Mouse (Mus musculus) neural tube, embryonic 14.5 days (tissue): ENCODE measurements around the gene Dip2c. TPM values are rescaled to one million over a fixed set of nuclear protein-coding genes. Genes with fewer than 3 reads are reported as not detected.

Experiments
- ATAC-seq: fragments of 200-750 bp; cut with Nextera tagmentation; 2 replicates; pipeline ENCODE4 v1.8.0; 2017; ENCODE audit warnings: low read depth, mild to moderate bottlenecking, moderate TSS enrichment, moderate library complexity
- H3K27ac ChIP-seq: fragments of 300-500 bp; sonication (generic); 2 replicates; pipeline ENCODE4 v1.5.1; 2014; ENCODE audit warnings: low read depth, mild to moderate bottlenecking, control low read depth, low read length, moderate library complexity, mixed read lengths
- H3K27me3 ChIP-seq: fragments of 300-500 bp; sonication (generic); 2 replicates; pipeline ENCODE4 v1.6.1; 2014; ENCODE audit warnings: low read length; ENCODE audit not compliant: control insufficient read depth, insufficient read depth
- H3K36me3 ChIP-seq: fragments of 300-500 bp; sonication (generic); 2 replicates; pipeline ENCODE4 v1.6.1; 2014; ENCODE audit warnings: low read length, mixed read lengths; ENCODE audit not compliant: control insufficient read depth, insufficient read depth
- H3K4me1 ChIP-seq: fragments of 300-500 bp; sonication (generic); 2 replicates; pipeline ENCODE4 v1.6.1; 2014; ENCODE audit warnings: low read length; ENCODE audit not compliant: control insufficient read depth, insufficient read depth
- H3K4me2 ChIP-seq: fragments of 300-500 bp; sonication (generic); 2 replicates; pipeline ENCODE4 v1.6.1; 2014; ENCODE audit warnings: mild to moderate bottlenecking, low read depth, low read length, control low read depth
- H3K4me3 ChIP-seq: fragments of 300-500 bp; sonication (generic); 2 replicates; pipeline ENCODE4 v1.5.1; 2014; ENCODE audit warnings: low read depth, low read length, control low read depth, mixed read lengths
- H3K9ac ChIP-seq: fragments of 300-500 bp; sonication (generic); replicated peaks from 2 replicates; pipeline ENCODE4 v1.6.1; 2014; ENCODE audit warnings: low read depth, mild to moderate bottlenecking, control low read depth, low read length, mixed read lengths
- H3K9me3 ChIP-seq: fragments of 300-500 bp; sonication (generic); 2 replicates; pipeline ENCODE4 v1.6.1; 2016; ENCODE audit warnings: low read length; ENCODE audit not compliant: control insufficient read depth
- WGBS: fragments of 180-500 bp; shearing (Covaris S2); extraction: QIAGEN DNeasy Blood & Tissue Kit; methylation state at CpG from one replicate; pipeline ENCODE4 v1.1.7; 2014; 5-methylcytosine and 5-hydroxymethylcytosine counted together
- polyA plus RNA-seq: library from polyadenylated mRNA; unstranded; fragments of >200 nt; fragmentation: Nextera tagmentation; extraction: Ambion mirVana; gene quantifications from 2 replicates; pipeline ENCODE4 v1.2.1, GENCODE M21; 2014

The Dip2c gene
- polyA plus RNA-seq, 1 experiment from 2014 or later: 24.0 TPM

DNA sequence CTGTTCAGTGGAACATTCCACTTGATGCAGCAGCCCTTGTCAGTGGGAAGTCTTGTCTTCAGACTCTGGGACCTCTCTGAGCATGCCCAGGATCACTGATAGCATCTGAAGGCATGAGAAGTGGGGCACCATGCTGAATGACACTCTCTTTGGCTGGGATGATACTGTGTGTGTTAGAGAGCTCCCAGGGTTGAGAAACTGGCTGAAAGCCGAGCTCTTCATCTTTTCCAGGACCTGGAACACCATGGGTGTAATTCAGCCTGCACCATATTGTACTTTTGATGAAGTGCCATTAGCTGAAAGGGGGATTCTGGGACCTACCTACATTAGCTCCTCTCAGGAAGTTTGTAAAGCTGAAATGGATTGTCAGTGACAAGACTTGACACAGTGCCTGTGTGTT lies 146.5 kb downstream of the Dip2c start:
- Histone ChIP-seq H3K27ac (no peak overlapping the region), H3K27me3 (no peaks in the 10 kb centered on the region), H3K9me3 (no peaks in the 10 kb centered on the region), H3K36me3 (no peaks in the 10 kb centered on the region), H3K4me1 (no peaks in the 10 kb centered on the region), H3K4me3 (no peak overlapping the region), H3K4me2 (no peak overlapping the region), H3K9ac (no peak overlapping the region)
- no peak for ATAC-seq
- 86% methylated on average over 1 of the region's 1 CpGs for WGBS

DNA sequence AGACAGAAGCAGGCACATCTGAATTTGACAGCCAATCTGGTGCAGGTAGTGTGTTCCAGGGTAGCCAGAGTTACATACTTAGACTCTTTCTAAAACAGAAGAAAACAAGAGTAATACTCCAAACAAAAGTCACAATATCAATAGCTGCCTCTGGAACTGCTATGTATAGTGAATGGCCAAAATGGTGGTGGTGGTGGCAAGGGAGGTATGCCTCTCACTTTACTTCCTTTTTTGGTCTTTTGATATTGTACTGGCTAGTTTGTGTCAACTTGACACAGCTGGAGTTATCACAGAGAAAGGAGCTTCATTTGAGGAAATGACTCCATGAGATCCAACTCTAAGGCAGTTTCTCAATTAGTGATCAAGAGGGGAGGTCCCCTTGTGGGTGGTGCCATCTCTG lies 148.1 kb downstream of the Dip2c start:
- Histone ChIP-seq H3K27ac (no peak overlapping the region), H3K9ac (no peak overlapping the region), H3K9me3 (no peaks in the 10 kb centered on the region), H3K27me3 (no peaks in the 10 kb centered on the region), H3K36me3 (no peaks in the 10 kb centered on the region), H3K4me2 (no peak overlapping the region), H3K4me3 (no peak overlapping the region), H3K4me1 (no peaks in the 10 kb centered on the region)
- ATAC-seq: no peak

DNA sequence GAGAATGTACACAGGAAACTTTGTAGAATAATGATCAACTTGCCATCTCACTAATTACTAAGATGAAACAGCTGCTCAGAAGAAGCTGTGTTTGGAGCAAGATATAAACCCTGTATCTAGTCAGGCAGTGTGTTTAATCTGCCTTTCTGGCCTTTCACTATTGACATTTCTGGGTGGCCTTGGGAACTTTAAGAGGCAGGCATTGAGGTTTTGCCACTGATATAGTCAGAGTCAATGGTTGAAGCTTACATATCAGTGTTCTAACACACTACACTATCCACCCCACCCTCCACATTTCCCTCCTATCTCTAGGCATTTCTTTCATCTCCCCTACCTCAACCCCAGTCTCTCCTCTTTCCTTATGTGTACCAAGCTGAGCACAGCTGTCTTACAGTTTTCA lies 149.9 kb downstream of the Dip2c start:
- Histone ChIP-seq H3K9ac (no peak overlapping the region), H3K27me3 (no peaks in the 10 kb centered on the region), H3K9me3 (no peaks in the 10 kb centered on the region), H3K4me3 (no peak overlapping the region), H3K4me2 (no peak overlapping the region), H3K4me1 (no peaks in the 10 kb centered on the region), H3K27ac (no peak overlapping the region), H3K36me3 (no peaks in the 10 kb centered on the region)
- no peak for ATAC-seq

DNA sequence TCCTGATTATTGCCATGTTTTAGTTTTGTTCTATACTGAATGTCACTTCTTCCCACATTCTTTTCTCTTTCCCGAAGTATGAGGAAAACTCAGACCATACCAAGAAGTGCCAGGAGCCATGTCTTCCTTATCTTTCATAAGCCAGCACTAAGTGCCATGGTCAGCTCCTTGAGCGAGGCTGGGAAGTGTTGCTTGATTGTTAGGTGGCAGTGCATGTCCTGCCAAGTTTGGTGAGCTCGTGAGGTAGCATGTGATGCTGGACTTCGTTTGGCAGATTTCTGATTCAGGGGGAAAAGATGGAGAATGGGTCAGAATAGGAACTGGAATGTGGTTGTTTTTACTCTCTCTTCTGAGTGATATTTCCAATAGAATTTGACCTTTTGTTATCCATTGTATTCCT lies 150.5 kb downstream of the Dip2c start:
- Histone ChIP-seq H3K9ac (no peak overlapping the region), H3K36me3 (no peaks in the 10 kb centered on the region), H3K9me3 (no peaks in the 10 kb centered on the region), H3K4me2 (no peak overlapping the region), H3K4me1 (no peaks in the 10 kb centered on the region), H3K4me3 (no peak overlapping the region), H3K27ac (no peak overlapping the region), H3K27me3 (no peaks in the 10 kb centered on the region)
- WGBS: 78% methylated on average over 4 of the region's 4 CpGs
- ATAC-seq: no peak

DNA sequence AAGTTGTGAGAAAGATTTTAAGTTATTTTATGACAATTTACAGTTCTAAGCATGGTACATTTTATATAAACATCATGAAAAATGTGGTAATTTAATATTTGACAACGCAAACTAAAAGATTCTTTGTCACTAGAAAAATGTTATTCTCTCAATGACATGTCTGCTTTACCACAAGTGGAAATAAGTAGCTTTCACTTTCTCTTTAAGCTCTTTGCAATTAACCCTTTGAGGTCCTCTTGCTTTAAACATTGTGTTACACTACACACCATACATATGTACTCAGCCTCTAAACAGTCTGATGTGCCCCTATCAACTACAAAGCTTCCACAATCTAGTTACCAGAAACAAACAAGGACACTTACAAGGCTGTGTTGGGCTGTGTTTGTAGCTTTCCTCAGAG lies 153.6 kb downstream of the Dip2c start:
- H3K27ac ChIP-seq: no peak overlapping the region
- H3K36me3 ChIP-seq: no peaks in the 10 kb centered on the region
- H3K4me1 ChIP-seq: no peaks in the 10 kb centered on the region
- no peak overlapping the region for H3K4me3 ChIP-seq
- H3K4me2 ChIP-seq: no peak overlapping the region
- no peaks in the 10 kb centered on the region for H3K27me3 ChIP-seq
- H3K9me3 ChIP-seq: no peaks in the 10 kb centered on the region
- 93% methylated on average over 1 of the region's 1 CpGs for WGBS
- no peak for ATAC-seq
- H3K9ac ChIP-seq: no peak overlapping the region

DNA sequence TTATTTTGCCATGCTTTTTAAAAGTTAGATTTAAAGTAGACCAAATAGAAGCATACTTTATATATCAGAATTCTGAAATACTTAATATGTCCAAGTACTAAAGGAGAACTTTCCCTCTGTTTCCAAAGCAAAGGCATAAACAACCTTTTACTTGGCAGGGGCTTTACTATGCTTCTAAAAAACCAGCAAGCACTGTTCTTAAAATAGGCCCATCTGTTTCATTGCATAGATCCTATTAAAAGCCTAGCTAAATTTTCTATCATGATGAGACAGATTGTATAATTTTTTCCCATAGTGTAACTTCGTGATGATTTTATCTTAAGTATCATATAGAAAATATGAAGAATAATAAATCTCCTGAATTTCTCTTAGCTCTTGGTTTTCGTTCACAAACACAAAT lies 154.4 kb downstream of the Dip2c start:
- H3K4me3 ChIP-seq: no peak overlapping the region
- H3K36me3 ChIP-seq: no peaks in the 10 kb centered on the region
- H3K4me1 ChIP-seq: no peaks in the 10 kb centered on the region
- WGBS: 96% methylated on average over 2 of the region's 2 CpGs
- H3K27ac ChIP-seq: no peak overlapping the region
- no peak overlapping the region for H3K4me2 ChIP-seq
- H3K9ac ChIP-seq: no peak overlapping the region
- no peak for ATAC-seq
- no peaks in the 10 kb centered on the region for H3K27me3 ChIP-seq
- no peaks in the 10 kb centered on the region for H3K9me3 ChIP-seq

DNA sequence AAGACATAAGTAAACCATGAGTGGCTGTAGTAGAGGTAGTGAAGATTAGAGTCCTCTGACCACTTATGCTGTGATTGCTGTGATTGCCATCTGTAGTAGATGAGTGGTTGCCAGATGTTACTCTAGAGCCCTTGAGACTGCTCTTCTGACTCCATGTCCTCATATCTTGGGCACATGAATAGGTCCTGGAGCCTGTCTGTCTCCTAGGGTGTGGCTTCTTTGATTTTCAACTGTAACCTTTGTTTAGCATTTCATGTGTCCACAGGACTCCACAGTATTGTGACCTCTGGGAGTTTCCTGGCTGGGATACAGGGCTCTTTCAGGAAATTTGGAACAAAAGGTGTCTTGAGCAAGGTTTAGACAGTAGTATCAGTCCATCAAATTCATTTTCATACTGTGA lies 155.1 kb downstream of the Dip2c start:
- ATAC-seq: no peak
- H3K27ac ChIP-seq: no peak overlapping the region
- no peaks in the 10 kb centered on the region for H3K36me3 ChIP-seq
- H3K27me3 ChIP-seq: no peaks in the 10 kb centered on the region
- no peak overlapping the region for H3K4me2 ChIP-seq
- no peaks in the 10 kb centered on the region for H3K4me1 ChIP-seq
- no peak overlapping the region for H3K9ac ChIP-seq
- H3K4me3 ChIP-seq: no peak overlapping the region
- no peaks in the 10 kb centered on the region for H3K9me3 ChIP-seq

DNA sequence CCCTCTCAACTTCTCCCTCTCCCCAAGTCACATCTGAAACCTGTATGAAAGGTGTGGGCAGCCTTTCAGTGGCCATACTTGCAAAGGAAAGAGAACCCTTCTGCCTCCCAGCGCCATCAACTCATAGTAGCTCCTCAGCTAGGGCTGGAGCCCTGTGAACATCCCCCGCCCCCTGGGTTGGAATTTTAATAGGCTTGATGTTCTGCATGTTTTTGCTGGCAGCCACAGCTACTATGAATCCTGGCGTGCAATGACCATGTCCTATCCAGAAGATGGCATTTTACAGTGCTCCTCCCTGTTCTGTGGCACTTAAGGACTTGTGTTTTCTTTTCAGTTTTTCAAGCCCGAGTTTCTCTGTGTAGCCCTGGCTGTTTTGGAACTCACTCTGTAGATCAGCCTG lies 166.7 kb downstream of the Dip2c start:
- Histone ChIP-seq H3K4me2 (no peak overlapping the region), H3K27ac (no peak overlapping the region), H3K27me3 (no peaks in the 10 kb centered on the region), H3K36me3 (no peaks in the 10 kb centered on the region), H3K9ac (no peak overlapping the region), H3K9me3 (no peaks in the 10 kb centered on the region), H3K4me3 (no peak overlapping the region), H3K4me1 (no peaks in the 10 kb centered on the region)
- no peak for ATAC-seq
- WGBS: 87% methylated on average over 4 of the region's 4 CpGs

DNA sequence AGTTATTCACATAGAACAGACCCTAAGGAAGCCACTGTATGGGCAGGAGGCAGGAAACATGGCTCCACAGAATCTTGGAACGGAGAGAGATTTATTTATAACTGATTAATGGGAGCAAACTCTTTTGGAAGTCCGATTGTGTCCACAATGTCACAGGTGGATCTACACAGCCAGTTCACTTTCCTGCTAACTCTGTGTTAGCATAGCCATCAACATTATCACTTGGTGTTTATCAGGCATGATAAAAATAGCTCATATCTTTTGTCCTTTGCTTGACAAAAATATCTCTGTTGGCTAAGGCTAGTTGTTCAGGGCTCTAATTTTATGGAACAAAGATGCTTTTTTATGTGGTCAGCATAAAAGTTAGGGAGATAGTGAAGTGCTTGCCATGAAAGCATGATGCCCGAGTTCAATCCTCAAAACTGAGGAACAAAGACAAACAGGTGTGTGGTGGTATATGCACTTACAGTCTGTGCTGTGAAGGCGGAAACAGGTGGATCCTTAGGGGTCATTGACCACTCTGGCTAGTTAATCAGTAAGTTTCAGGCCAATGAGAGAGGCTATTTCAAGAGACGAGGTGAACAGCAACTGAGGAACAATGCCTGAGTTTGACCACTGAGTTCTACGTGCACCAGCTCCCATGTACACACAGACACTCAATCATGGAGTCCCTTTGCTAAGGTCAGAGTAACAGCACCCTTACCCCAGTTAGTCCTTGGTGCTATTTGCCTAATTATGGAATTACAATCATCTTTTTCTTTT lies 169.4 kb downstream of the Dip2c start:
- 80% methylated on average over 6 of the region's 6 CpGs for WGBS
- Histone ChIP-seq H3K9me3 (no peaks in the 10 kb centered on the region), H3K4me3 (no peak overlapping the region), H3K4me1 (no peaks in the 10 kb centered on the region), H3K36me3 (no peaks in the 10 kb centered on the region), H3K9ac (no peak overlapping the region), H3K4me2 (no peak overlapping the region), H3K27me3 (no peaks in the 10 kb centered on the region), H3K27ac (no peak overlapping the region)
- ATAC-seq: no peak
